Mouse (Mus musculus): ENCODE results near the gene Wap.
A peak's percentile ranks its signal among the peaks of the same experiment; 100 is the strongest.

Wap gene

GRCm38 (mm10) chr11:6596205-6596604 lies 42.2 kb downstream of the Wap start:
- DNase-seq, result no peak

GRCm38 (mm10) chr11:6595339-6595738 lies 43.1 kb downstream of the Wap start:
- no peak for DNase-seq

- DNase-seq, result peak in 1 of 2 experiments; percentile 12
Measured at GRCm38 (mm10) chr11:6594845-6595244, 43.6 kb downstream of the Wap start.

- DNase-seq, result no peak
Measured at GRCm38 (mm10) chr11:6593406-6593805, 45.0 kb downstream of the Wap start.

GRCm38 (mm10) chr11:6590933-6591675 lies 47.3 kb downstream of the Wap start:
- no peak for DNase-seq

- DNase-seq, result no peak
Measured at GRCm38 (mm10) chr11:6589838-6590237, 48.6 kb downstream of the Wap start.

- no peak for DNase-seq
Measured at GRCm38 (mm10) chr11:6588295-6588694, 50.1 kb downstream of the Wap start.

GRCm38 (mm10) chr11:6587249-6587940 lies 51.0 kb downstream of the Wap start:
- DNase-seq, result no peak

- DNase-seq, result no peak
Measured at GRCm38 (mm10) chr11:6586660-6587059, 51.8 kb downstream of the Wap start.

GRCm38 (mm10) chr11:6585748-6586147 lies 52.7 kb downstream of the Wap start:
- no peak for DNase-seq
